Mouse (Mus musculus) ES-CJ7 (cell line): ENCODE data around the gene Tns2.
"Not testable (repeated sequence)": the region's sequence is repeated elsewhere in the genome, so short reads cannot be mapped to it uniquely, and the experiment has no call there.

Experiments used
- DNase-seq: peaks from one replicate; pipeline ENCODE4 v3.0.0; 2011; ENCODE audit warnings: low read depth, low spot score

The Tns2 gene

GRCm38 (mm10) chr15:102136129-102136758 is 36.0 kb downstream of the Tns2 start, which contains the start of gene Spryd3:
Spryd3 (minus strand) TSS chr15:102136234.
- DNase-seq: peak; percentile 97

- no peak for DNase-seq
Observed at GRCm38 (mm10) chr15:102141120-102141519, 40.9 kb downstream of the Tns2 start.

GRCm38 (mm10) chr15:102142914-102143912 is 43.0 kb downstream of the Tns2 start:
- DNase-seq: peak; percentile 52

- DNase-seq: no peak
Observed at GRCm38 (mm10) chr15:102144274-102144711, 44.1 kb downstream of the Tns2 start, which contains the start of gene Igfbp6. Igfbp6 (plus strand) TSS chr15:102144362.

GRCm38 (mm10) chr15:102144726-102145125 is 44.5 kb downstream of the Tns2 start:
- DNase-seq: no peak

- no peak for DNase-seq
Observed at GRCm38 (mm10) chr15:102145330-102145729, 45.1 kb downstream of the Tns2 start.

GRCm38 (mm10) chr15:102146089-102146488 is 45.9 kb downstream of the Tns2 start:
- no peak for DNase-seq

- DNase-seq: peak; percentile 60
Observed at GRCm38 (mm10) chr15:102146882-102147281, 46.7 kb downstream of the Tns2 start.

GRCm38 (mm10) chr15:102147674-102148402 is 47.6 kb downstream of the Tns2 start:
- DNase-seq: no peak

GRCm38 (mm10) chr15:102149561-102149960 is 49.3 kb downstream of the Tns2 start:
- no peak for DNase-seq

GRCm38 (mm10) chr15:102150301-102151135 is 50.3 kb downstream of the Tns2 start, which contains the start of gene Soat2:
Soat2 (plus strand) TSS chr15:102150526.
- DNase-seq: peak; percentile 47

- DNase-seq: no peak
Observed at GRCm38 (mm10) chr15:102152646-102153045, 52.4 kb downstream of the Tns2 start.

GRCm38 (mm10) chr15:102155006-102155405 is 54.8 kb downstream of the Tns2 start:
- DNase-seq: not testable (repeated sequence)

GRCm38 (mm10) chr15:102156836-102157235 is 56.6 kb downstream of the Tns2 start:
- peak; percentile 56 for DNase-seq

GRCm38 (mm10) chr15:102160415-102161060 is 60.3 kb downstream of the Tns2 start:
- peak; percentile 73 for DNase-seq

GRCm38 (mm10) chr15:102163900-102164693 is 63.9 kb downstream of the Tns2 start:
- peak; percentile 56 for DNase-seq

- no peak for DNase-seq
Observed at GRCm38 (mm10) chr15:102165468-102166100, 65.4 kb downstream of the Tns2 start.
